Mouse (Mus musculus) right cerebral cortex, postnatal 36 days (tissue): ENCODE measurements at regions not wholly inside any gene's neighbourhood (a gene's known extent, or its start where the extent isn't known, plus 50 kb on each side); places are given as distances from the start of the nearest gene placed in this dataset.

Source experiments
- DNase-seq, 2 experiments: peaks; one replicate each; pipeline ENCODE4 v3.0.0; 2022; ENCODE audit warnings: low spot score in 2 of 2, mixed read lengths in 1 of 2

GRCm38 (mm10) chr13:30042689-30043320, 56.9 kb upstream of the E2f3 start:
- peak in 1 of 2 experiments; percentile 9 for DNase-seq

GRCm38 (mm10) chr13:30041501-30042295, 55.8 kb upstream of the E2f3 start:
- no peak for DNase-seq

GRCm38 (mm10) chr13:30040288-30040687, 54.4 kb upstream of the E2f3 start:
- DNase-seq, result no peak

DNA sequence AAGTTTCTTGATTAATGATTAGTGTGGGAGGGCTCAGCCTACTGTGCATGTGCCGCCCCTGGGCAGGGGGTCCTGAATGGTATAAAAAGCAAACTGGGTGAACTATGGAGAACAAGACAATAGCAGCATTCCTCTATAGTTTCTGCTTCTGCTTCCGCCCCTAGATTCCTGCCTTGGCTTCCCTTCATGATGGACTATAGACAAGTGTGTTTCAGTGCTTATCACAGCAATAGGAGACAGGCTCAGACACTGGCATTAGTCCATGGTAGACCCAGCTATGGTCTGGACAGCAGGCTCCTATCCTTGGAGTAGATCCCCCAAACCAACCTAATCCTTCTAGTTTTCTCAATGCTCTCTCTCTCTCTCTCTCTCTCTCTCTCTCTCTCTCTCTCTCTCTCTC, 53.9 kb upstream of the E2f3 start:
- DNase-seq, result no peak

DNA sequence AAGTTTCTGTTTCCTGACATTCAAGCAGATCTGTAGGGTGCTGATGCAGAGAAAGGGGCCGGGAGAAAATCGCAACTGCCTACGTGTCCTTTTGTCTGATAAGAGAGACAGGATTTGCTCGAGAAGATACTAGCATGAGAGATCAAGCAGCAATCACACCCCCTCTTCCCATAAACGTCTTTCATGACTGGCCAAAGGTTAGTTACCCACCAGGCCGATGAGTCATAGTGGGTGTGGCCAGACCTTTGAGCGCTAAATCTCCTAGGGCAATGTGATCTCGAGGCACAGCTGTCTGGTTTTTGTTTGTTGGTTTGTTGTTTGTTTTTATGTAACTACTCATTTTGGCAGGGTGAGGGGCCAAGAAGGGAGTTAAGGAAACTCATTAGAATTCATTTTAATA, 50.7 kb upstream of the E2f3 start:
- no peak for DNase-seq

DNA sequence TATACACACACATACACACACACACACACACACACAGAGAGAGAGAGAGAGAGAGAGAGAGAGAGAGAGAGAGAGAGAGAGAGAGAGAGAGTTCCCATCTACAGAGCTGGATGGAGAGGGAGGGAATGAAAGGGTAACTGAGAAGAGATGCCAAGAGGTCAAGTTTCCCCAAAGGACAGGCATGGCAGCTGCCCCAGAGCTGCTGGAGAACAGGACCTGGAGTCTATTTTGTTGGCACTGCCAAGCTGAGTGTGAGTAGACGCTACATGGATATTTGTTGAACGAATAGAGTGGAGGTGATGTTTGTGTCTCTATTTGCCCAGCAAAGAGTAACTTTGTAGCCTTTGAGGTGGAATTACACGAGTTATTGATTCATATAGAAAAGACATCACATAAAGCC, 50.2 kb upstream of the E2f3 start:
- no peak for DNase-seq
